Mouse (Mus musculus): ENCODE measurements at regions not wholly inside any gene's neighbourhood (a gene's known extent, or its start where the extent isn't known, plus 50 kb on each side); places are given as distances from the start of the nearest gene placed in this dataset.
"Not testable (repeated sequence)": the region's sequence is repeated elsewhere in the genome, so short reads cannot be mapped to it uniquely, and the experiment has no call there.

DNA sequence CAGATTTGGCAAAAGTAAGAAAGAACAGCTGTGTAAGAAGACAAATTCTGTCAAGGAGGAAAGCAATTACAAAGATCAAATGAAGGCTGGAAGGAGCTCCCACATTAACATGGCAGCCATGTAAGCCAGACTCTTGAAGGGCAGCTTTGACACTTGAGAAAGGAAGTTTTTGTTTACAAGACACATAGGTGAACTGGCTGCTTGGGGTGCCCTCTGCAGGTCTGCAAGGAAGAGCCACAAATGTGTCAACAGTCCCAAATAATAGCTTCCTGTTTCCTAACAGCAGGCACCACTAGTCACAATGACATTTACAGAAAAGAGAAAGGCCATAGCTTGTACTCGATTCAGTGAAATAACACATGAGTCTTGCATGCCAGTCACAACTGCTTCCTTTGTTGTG is 256.6 kb upstream of the Olfr1507 start:
- in situ Hi-C loops (cut with MboI, MseI), result not testable (repeated sequence)

- in situ Hi-C loops (cut with MboI, MseI), result not testable (repeated sequence)
These were observed 231.1 kb upstream of the Olfr1507 start for GRCm38 (mm10) chr14:52726680-52727079.

- in situ Hi-C loops (cut with MboI, MseI), result not testable (repeated sequence)
These were observed 229.4 kb upstream of the Olfr1507 start for GRCm38 (mm10) chr14:52724988-52725387.

GRCm38 (mm10) chr14:52720640-52721039 is 225.1 kb upstream of the Olfr1507 start:
- in situ Hi-C loops (cut with MboI, MseI), result no loop called here

- in situ Hi-C loops (cut with MboI, MseI), result not testable (repeated sequence)
These were observed 205.3 kb upstream of the Olfr1507 start for GRCm38 (mm10) chr14:52700851-52701250.

DNA sequence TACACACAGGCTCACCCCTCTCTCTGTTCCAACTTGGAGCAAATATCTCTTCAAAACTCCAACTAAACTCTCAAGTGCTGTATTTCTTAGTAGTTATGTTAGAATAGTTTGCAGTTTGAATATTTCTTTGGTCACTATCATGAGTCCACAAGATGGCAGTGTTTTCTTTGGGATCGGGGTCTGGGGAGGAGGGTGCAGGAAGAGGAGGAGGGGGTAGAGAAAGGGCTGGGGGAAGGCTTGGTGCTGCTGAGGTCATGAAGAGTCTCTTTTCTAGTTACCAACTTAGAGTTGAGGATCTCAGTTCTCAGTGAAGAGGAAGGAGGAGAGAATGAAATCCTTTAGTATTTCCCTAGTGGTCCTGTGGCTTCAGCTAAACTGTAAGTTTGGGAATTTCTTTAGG is 188.1 kb upstream of the Olfr1507 start:
- in situ Hi-C loops (cut with MboI, MseI), result loop anchor here (5.0 kb wide), 1 partner anchor 704 kb away; no protein-coding TSS in a partner anchor

DNA sequence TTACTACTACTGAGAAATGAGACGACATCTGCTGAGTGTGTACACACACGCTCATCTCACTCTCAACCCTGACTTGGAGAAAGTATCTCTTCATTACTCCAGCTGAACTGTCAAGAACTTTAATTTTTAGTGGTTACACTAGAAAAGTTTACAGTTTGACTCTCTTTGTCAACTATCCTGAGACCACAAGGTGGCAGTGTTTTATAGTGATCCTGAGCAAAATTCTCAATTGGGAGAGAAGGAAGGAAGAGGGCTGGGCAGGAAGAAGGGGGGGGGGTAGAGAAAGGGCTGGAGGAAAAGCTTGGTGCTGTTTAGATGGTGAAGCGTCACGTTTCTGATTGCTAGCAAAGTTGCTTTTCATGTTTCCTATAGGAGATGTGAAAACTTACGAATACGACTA is 158.8 kb upstream of the Olfr1507 start:
- in situ Hi-C loops (cut with MboI, MseI), result no loop called here

GRCm38 (mm10) chr14:52638179-52638578 is 142.6 kb upstream of the Olfr1507 start:
- in situ Hi-C loops (cut with MboI, MseI), result no loop called here

DNA sequence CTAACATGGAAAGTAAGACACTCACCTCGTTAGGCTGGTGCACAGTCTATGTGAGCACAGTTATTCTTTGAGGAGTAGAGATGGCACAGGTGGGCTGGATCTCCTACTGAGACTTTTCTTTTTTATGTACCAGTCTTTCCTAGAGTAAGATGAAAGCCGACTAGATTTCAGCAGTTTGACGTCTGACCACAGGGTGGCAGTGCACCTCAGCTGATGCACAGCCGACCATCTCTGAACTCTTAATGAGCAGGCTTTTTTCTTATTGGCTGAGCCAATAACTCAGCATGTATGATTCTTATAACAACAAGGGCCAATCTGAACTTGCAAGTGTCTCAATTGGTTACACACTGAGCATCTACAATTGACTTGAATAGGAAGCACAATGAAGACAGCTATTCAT is 126.6 kb upstream of the Olfr1507 start:
- in situ Hi-C loops (cut with MboI, MseI), result no loop called here

DNA sequence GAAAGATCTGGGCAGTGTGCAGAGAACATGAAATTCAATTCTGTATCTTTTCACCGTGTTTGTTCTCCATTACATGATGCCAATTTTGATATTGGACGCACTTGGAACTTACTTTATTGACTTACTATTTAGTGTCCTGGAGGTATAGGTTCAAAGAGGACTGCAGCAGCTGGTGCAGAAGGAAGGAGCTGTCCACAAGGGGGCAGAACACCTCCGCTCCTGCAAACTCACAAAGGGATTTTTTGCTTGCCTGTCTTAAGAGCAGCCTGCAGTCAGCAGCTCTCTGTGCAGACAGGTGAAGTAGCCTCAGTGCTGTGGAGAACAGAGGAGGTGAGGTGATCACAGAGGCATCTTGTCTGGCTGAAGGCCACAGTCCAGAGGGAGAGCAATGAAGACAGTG is 84.8 kb upstream of the Olfr1507 start:
- in situ Hi-C loops (cut with MboI, MseI), result no loop called here

GRCm38 (mm10) chr14:52566920-52567319 is 71.4 kb upstream of the Olfr1507 start:
- in situ Hi-C loops (cut with MboI, MseI), result no loop called here

DNA sequence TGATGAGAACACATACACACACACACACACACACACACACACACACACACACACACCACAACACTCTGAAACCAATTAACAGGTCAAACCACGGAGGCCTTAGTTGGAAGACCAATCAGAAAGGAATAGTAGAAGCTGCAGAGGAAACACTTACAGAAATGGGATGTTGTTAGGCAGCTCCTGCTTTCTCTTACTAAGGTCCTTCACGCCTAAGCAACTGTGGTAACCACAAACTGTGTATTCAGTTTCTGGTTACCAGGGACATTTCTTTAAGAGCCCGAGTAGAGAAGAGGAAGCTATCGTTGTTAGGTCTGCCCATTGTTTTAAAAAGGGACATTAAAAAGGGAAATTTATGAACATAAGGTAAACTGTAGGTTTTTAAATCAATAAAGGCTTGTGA is 70.1 kb upstream of the Olfr1507 start:
- in situ Hi-C loops (cut with MboI, MseI), result no loop called here

DNA sequence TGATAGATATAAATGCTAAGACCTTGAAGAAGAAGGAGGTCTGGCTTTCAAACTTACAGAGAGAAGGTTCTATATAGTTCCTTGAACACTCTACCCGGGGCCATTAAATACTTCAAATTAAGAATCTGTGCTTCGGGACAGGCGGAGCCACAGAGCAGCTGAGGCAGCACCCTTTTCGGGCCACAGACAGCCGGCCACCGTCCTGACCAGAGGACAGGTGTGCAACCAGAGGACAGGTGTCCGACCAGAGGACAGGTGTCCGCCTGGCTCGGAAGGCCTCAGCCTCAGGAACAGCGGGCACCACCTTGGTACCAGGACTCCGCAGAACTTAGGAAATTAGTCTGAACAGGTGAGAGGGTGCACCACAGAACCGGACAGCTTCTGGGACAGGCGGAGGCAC is 60.8 kb upstream of the Olfr1507 start:
- in situ Hi-C loops (cut with MboI, MseI), result not testable (repeated sequence)

GRCm38 (mm10) chr14:52553399-52553798 is 57.9 kb upstream of the Olfr1507 start:
- in situ Hi-C loops (cut with MboI, MseI), result no loop called here

DNA sequence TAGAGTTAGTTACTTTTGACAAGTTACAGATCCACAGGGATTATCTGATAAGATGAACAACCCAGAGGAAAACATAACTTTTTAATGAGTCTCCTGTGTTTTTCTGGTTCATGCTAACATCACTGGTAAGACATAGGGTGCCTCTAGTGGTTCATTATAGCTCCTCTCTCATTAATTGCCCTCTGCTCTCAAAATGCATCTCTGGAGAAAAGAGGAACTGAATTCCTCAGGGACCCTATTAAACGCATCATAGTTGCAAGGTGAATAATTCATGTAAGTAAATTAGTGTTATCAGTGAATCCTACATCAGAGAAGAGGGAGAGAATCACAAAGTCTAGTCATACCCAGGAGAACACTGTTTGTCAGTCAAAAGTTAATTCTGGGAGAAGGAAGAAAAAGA is 52.4 kb upstream of the Olfr1507 start:
- in situ Hi-C loops (cut with MboI, MseI), result no loop called here
